Mouse (Mus musculus): Measurements from ENCODE around the gene Sh3bp2. TPM values are rescaled to one million over a fixed set of nuclear protein-coding genes. Genes with fewer than 3 reads are reported as not detected.

Gene Sh3bp2
- polyA plus RNA-seq, 1 experiment from 2014 or later = 6.2 TPM

DNA sequence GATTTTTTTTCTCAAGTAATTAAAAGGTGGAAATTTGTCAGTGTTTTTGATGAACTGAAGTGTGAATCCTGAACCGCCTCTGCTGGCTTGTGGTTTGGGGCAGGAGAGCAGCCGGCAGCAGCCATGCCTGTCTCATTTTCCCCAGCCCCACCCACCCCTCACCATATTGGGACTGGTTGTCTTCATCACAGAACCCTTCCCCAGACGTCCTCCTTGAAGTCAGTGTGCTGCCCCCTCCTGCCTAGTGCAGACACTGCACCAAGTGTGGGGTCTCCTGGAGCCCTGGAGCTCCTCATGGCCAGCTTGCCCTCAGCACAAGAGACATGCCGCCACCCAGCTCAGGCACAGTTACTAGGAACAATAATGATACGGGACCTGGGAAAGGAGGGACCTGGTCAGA is 12.9 kb downstream of the Sh3bp2 start:
- 0 out of 2 replicates have a peak, but pooled peaks have one; percentile 49 for ATAC-seq (replicated peaks; ENCODE audit: low FRiP score, low read depth)

DNA sequence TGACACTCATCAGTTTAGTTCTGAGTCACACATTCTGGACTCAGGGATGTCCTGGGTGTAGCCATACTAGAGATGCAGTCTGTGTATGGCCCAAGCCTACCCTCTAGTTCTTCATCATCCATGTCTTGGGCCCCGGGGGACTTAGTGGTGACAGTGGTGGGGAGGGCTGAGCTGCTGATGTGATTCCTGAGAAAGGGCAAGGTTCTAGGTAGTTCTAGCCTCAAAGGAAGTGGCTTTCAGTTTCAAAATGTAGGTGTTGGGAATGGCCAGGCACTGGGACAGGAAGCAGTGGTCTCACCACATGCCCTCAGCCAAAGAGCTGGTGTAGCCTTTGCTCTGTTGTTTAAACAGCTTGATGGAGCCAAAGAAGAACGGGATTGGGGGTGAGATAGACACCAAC is 13.5 kb downstream of the Sh3bp2 start:
- Histone ChIP-seq H3K4me1 (replicated peaks; ENCODE audit: insufficient read depth, low read length) (no peaks in the 10 kb centered on the region), H3K9me3 (replicated peaks; ENCODE audit: low read length) (no peaks in the 10 kb centered on the region), H3K4me2 (ENCODE audit: low read length) (no peak overlapping the region), H3K27ac (no peak overlapping the region), H3K27me3 (ENCODE audit: insufficient read depth, low read length) (no peaks in the 10 kb centered on the region), H3K36me3 (ENCODE audit: insufficient read depth, low read length) (no peaks in the 10 kb centered on the region), H3K9ac (ENCODE audit: low read depth, low read length) (no peak overlapping the region), H3K4me3 (replicated peaks; ENCODE audit: low read depth, low read length) (no peak overlapping the region)
- DNase-seq (ENCODE audit: low spot score) (no peak), ATAC-seq (replicated peaks; ENCODE audit: low FRiP score, low read depth) (no peak)
- 82% methylated on average over 2 of the region's 2 CpGs for WGBS
- no peak for TF ChIP-seq CTCF (IDR thresholded peaks at IDR 0.05; ENCODE audit: low read depth)

More for the DNA sequence above, 12.9 kb downstream of the Sh3bp2 start:
- no peak overlapping the region for H3K4me2 ChIP-seq (ENCODE audit: low read length)
- no peak overlapping the region for H3K9ac ChIP-seq (ENCODE audit: low read depth, low read length)
- no peak overlapping the region for H3K27ac ChIP-seq
- TF ChIP-seq CTCF (IDR thresholded peaks at IDR 0.05; ENCODE audit: low read depth) = peak; percentile 53
- H3K9me3 ChIP-seq (replicated peaks; ENCODE audit: low read length) = no peaks in the 10 kb centered on the region
- no peaks in the 10 kb centered on the region for H3K36me3 ChIP-seq (ENCODE audit: insufficient read depth, low read length)
- H3K27me3 ChIP-seq (ENCODE audit: insufficient read depth, low read length) = no peaks in the 10 kb centered on the region
- H3K4me1 ChIP-seq (replicated peaks; ENCODE audit: insufficient read depth, low read length) = no peaks in the 10 kb centered on the region
- DNase-seq (ENCODE audit: low spot score) = peak; percentile 58
- no peak overlapping the region for H3K4me3 ChIP-seq (replicated peaks; ENCODE audit: low read depth, low read length)
- WGBS = 33% methylated on average over 5 of the region's 5 CpGs

DNA sequence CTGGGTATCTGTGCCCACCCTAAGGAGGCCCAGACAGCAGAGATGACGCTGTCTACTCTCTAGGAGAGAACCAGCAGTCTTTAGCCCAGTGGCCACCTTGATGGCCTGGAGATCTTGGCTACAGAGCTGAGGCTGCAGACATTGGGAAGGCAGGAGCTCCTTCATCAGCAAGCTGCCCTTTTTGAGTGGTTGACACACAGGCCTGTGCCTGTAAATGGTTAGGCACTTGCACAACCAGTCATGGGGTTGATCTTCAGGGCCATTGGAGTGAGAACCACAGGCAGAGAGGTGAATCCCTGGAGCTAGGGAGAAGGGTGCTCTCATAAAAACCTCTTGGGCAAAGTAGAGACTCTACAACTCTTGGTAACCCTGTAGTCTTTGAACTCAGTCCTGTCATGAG is 16.5 kb downstream of the Sh3bp2 start:
- no peak overlapping the region for H3K4me3 ChIP-seq (replicated peaks; ENCODE audit: low read depth, low read length)
- H3K27ac ChIP-seq = no peak overlapping the region
- WGBS = 67% methylated on average over 1 of the region's 1 CpGs
- H3K4me1 ChIP-seq (replicated peaks; ENCODE audit: insufficient read depth, low read length) = no peaks in the 10 kb centered on the region
- H3K36me3 ChIP-seq (ENCODE audit: insufficient read depth, low read length) = no peaks in the 10 kb centered on the region
- ATAC-seq (replicated peaks; ENCODE audit: low FRiP score, low read depth) (no peak), DNase-seq (ENCODE audit: low spot score) (no peak)
- no peaks in the 10 kb centered on the region for H3K9me3 ChIP-seq (replicated peaks; ENCODE audit: low read length)
- H3K9ac ChIP-seq (ENCODE audit: low read depth, low read length) = no peak overlapping the region
- no peak overlapping the region for H3K4me2 ChIP-seq (ENCODE audit: low read length)
- no peaks in the 10 kb centered on the region for H3K27me3 ChIP-seq (ENCODE audit: insufficient read depth, low read length)
- no peak for TF ChIP-seq CTCF (IDR thresholded peaks at IDR 0.05; ENCODE audit: low read depth)

DNA sequence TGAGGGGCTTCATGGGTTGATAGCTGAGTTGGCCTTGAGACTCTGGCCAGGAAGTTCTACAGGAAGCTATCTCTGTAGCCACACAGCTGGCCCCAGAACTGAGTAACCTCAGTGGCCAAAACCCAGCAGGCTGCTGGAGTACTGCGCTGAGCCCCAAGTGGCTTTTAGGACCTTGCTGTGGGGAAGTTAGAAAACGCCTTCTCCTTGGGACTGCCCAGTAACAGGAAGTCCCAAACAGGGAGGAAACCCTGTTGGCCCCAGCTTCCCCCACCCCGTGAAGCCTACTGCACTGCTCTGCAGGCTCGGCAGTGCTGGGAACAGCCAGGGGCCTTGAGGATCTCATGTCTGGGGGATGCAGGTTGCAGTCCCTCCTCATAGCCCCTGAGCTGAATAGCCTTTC is 17.5 kb downstream of the Sh3bp2 start:
- H3K9ac ChIP-seq (ENCODE audit: low read depth, low read length) = no peak overlapping the region
- H3K9me3 ChIP-seq (replicated peaks; ENCODE audit: low read length) = no peaks in the 10 kb centered on the region
- H3K4me2 ChIP-seq (ENCODE audit: low read length) = no peak overlapping the region
- DNase-seq (ENCODE audit: low spot score) = no peak
- no peaks in the 10 kb centered on the region for H3K36me3 ChIP-seq (ENCODE audit: insufficient read depth, low read length)
- ATAC-seq (replicated peaks; ENCODE audit: low FRiP score, low read depth) = no peak
- 40% methylated on average over 4 of the region's 4 CpGs for WGBS
- no peaks in the 10 kb centered on the region for H3K4me1 ChIP-seq (replicated peaks; ENCODE audit: insufficient read depth, low read length)
- no peaks in the 10 kb centered on the region for H3K27me3 ChIP-seq (ENCODE audit: insufficient read depth, low read length)
- no peak for TF ChIP-seq CTCF (IDR thresholded peaks at IDR 0.05; ENCODE audit: low read depth)
- no peak overlapping the region for H3K4me3 ChIP-seq (replicated peaks; ENCODE audit: low read depth, low read length)
- H3K27ac ChIP-seq = no peak overlapping the region

DNA sequence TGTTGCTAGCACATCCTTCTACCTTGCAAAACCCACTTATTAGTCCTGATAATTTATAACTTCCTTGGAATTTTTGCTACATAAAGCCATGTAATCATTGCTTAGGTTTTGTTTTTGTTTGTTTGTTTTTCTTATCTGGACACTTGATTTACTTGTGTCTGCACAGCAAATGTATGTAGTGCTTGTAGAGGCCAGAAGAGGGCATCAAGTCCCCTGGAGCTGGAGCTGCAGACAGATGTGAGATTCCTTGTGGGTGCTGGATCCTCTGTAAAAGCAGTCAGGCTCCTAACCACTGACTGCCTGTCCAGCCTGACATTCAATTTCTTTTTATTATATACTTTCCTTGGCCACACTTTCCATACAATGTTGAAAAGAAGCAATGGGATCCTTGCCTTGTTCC is 21.8 kb downstream of the Sh3bp2 start:
- peak; percentile 74 for TF ChIP-seq CTCF (IDR thresholded peaks at IDR 0.05; ENCODE audit: low read depth)
- Histone ChIP-seq H3K27me3 (ENCODE audit: insufficient read depth, low read length) (no peaks in the 10 kb centered on the region), H3K9me3 (replicated peaks; ENCODE audit: low read length) (no peaks in the 10 kb centered on the region), H3K4me1 (replicated peaks; ENCODE audit: insufficient read depth, low read length) (peaks cover 4% of the 10 kb centered on the region; the same call in 1 of the 2 replicates), H3K4me3 (replicated peaks; ENCODE audit: low read depth, low read length) (no peak overlapping the region), H3K27ac (no peak overlapping the region), H3K4me2 (ENCODE audit: low read length) (no peak overlapping the region), H3K36me3 (ENCODE audit: insufficient read depth, low read length) (peaks cover under 1% of the 10 kb centered on the region; the same call in 1 of the 2 replicates), H3K9ac (ENCODE audit: low read depth, low read length) (no peak overlapping the region)
- ATAC-seq (replicated peaks; ENCODE audit: low FRiP score, low read depth) (no peak), DNase-seq (ENCODE audit: low spot score) (peak; percentile 69)

DNA sequence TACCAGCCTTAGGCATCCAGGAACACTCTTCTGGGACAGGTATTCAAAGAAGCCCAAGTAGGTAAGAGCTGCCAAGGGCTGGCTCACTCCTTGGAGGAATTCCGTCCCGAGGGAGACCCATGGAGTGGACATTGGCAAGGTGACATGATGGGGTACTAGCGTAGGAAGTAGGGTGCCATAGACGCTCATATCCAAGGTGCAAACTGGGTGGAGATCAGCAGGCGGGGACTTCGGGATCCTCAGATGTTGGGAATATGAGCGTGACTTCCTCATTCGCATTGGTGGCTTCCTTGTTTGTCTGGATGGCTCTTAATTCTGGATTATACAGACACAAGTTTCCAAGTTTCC is 23.5 kb downstream of the Sh3bp2 start:
- H3K27me3 ChIP-seq (ENCODE audit: insufficient read depth, low read length) = no peaks in the 10 kb centered on the region
- peaks cover 4% of the 10 kb centered on the region; the same call in 1 of the 2 replicates for H3K4me1 ChIP-seq (replicated peaks; ENCODE audit: insufficient read depth, low read length)
- peak overlapping the region; percentile 82 for H3K4me2 ChIP-seq (ENCODE audit: low read length)
- peak overlapping the region; percentile 72 for H3K4me3 ChIP-seq (replicated peaks; ENCODE audit: low read depth, low read length)
- H3K36me3 ChIP-seq (ENCODE audit: insufficient read depth, low read length) = peaks cover 9% of the 10 kb centered on the region
- no peak for DNase-seq (ENCODE audit: low spot score)
- H3K9me3 ChIP-seq (replicated peaks; ENCODE audit: low read length) = no peaks in the 10 kb centered on the region
- 14% methylated on average over 8 of the region's 8 CpGs for WGBS
- no peak for TF ChIP-seq CTCF (IDR thresholded peaks at IDR 0.05; ENCODE audit: low read depth)
- no peak for ATAC-seq (replicated peaks; ENCODE audit: low FRiP score, low read depth)
- peak overlapping the region; percentile 79 for H3K9ac ChIP-seq (ENCODE audit: low read depth, low read length)
- H3K27ac ChIP-seq = no peak overlapping the region
